Mouse (Mus musculus): ENCODE results near the gene Actl10.

The Actl10 gene

DNA sequence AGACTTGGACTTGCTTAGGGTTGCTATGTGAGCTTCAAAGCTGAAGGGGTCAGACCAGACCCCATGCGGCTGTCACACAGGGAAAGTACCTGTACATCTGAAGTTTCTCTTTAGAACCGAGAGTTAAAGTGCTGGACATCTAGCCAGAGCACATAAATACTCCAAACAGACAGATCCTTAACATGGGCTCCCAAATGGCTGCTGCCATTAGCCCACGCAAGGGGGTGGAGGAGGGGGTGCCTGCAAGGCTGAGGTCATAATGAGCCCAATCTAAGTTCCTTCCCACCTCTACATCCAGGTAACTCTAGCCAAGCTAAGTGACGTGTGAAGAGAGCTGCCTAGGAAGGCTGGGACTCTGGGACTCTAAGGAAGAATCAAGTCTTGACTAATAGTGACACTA is at the start of gene Actl10:
Actl10 (plus strand) TSS at position 301 of the 400 bp plus-strand sequence.
- DNase-seq (ENCODE audit: low spot score in 2 of 2): no peak

DNA sequence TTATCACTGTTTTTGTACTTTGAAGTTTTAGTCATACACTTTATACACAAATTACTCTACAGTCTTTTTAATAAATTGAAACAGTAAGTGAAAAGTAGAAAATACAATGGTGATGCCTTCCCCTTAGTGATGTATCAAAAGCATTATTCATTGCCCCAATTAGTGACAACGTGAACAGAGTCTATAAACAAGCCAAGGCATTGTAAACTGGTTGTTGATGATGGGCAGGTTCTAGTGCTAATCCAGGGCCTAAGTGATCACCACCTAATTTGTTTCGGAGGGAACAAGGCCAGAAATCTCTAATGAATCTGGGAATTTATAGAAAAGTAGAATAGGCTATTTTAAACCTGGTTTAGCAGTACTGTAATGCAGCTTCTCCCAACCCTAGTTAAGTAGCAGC is 44.5 kb upstream of the Actl10 start:
- no peak for DNase-seq (ENCODE audit: low spot score in 2 of 2)

DNA sequence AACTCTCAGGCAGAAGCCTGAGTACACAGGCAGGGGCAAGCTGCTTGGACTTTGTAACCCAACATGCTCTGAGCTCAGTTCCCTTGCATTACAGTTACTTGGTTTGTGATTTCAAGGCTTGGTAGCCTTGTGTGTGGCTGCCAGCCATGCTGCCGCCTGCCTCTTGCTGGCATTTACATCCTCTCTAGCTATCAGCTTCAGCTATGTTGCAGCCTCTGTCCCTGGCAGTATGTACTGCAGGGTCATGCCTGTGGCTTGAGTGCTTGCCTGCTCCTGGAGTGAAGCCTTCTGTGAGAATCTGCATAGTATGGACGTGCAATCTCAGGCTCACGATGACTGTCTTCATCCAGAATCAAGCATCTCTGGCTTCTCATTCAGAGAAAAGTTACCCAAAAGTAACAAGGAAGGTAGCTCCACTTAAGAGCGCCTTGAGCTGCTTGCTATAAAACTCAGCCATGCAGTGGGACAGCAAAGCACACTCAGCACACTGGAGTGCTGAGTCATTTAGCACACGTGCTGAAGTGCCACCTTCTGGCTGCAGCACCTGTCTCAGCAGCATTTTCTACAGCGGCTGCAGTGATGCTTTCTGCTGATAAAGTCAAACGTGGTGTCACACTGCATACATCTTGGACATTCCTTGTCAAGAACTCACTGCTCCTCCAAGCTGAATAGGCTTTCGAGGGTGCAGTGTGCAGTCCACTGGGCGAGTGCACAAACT is 43.9 kb upstream of the Actl10 start:
- no peak for DNase-seq (ENCODE audit: low spot score in 2 of 2)

DNA sequence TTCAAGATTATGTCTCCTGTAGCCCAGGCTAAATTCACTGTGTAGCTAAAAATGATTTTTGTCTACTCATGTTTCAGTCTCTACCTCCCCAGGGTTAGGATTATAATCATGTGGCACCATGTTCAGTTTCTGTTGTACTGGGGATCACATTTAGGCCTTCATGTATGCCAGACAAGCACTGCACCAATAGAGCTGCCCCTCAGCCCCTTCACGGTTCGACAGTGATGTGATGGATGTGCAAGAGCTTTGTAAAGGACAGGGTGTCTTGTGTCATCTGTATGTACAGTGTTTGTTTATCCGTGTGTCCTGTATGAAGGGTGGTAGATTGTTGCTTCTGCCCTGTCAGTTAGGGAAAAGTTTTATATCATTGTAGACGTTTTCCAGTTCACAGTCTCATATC is 43.1 kb upstream of the Actl10 start:
- no peak for DNase-seq (ENCODE audit: low spot score in 2 of 2)

DNA sequence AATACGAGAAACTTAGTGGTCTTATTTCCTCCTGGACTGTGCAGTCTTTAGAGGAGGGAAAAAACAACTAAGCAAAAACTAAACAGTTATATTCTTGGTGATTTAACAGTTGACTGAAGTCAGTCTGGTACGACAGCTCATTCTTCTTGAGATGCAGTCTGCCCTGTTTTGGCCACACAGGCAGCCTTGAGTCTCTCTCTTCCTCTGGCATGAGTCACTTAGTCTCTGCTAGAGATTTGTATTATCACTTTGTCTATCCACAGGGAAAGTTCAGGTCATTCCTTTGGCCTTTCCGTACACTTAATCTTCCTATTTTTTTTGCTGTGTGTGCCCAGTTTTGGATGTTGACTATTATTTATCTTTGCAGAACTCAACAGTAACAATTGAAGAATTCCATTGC is 41.4 kb upstream of the Actl10 start:
- DNase-seq (ENCODE audit: low spot score in 2 of 2): no peak

DNA sequence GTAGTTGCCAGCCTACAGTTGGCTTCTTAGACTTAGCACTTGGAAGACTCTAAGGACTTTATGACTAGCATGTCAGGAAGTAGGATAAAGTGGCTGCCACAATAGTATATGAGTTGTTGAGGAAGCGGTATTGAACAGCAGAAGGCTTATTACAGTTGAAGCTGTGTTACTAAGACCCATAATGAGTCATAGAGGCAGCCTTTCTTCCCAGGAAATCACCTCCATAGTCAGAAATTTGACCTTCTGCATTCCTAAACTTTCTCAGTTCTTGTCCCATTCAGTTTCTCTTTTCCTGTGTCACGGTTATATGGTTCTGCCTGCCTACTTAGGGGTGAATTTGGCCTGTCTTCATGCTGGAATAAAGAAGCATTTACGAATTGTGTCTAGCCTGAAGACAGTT is 34.6 kb upstream of the Actl10 start:
- no peak for DNase-seq (ENCODE audit: low spot score in 2 of 2)

DNA sequence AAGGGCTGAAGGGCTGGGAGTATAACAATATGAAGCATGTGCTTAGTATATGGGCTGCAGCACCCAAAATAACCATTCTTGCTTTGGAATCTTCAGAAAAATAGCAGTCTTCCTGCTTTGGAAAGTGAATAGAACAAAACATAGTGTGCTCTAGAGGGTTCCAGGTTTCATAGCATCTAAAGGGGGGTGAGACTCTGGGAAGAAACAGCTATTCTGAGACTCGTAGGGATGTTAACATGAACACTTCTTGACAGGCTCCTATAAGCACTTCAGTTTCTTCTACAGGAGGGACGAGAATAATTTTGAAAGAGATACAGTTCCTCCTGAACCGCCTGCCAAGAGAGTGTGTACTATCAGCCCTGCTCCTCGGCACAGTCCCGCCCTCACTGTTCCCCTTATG is 34.2 kb upstream of the Actl10 start:
- no peak for DNase-seq (ENCODE audit: low spot score in 2 of 2)

DNA sequence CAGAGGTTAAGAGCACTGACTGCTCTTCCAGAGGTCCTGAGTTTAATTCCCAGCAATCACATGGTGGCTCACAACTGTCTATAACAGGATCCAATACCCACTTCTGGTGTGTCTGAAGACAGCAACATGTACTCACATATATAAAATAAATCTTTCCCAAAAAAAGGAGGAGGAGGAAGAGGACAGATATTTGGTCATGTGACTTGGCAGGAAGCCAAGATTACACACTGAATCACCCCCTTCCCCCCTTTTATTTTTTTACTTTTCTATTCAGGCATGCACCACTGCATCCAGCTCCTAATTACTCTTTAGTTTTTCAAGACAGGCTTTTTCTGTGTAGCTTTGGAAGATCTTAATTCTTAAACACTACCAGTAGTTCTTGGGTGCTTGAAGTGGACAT is 30.1 kb upstream of the Actl10 start:
- no peak for DNase-seq (ENCODE audit: low spot score in 2 of 2)

DNA sequence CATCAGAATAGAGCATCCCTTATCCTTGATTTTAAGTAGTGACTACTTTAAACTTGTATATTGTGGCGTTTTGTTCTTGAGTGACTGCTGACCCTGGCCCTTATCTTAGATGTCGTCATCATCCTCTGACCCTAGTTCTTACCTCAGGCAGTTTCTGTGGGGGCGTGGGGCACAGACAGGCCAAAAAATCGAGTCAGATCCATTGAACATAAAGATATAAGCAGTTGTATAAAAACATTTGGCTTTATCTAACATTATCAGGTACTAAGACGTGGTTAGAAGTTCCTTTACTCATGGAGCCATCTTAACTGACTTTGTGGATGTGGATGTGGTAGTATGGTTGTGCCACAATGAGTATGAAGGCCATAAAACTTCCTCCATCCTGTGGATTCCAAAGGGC is 29.2 kb upstream of the Actl10 start:
- DNase-seq (ENCODE audit: low spot score in 2 of 2): no peak

DNA sequence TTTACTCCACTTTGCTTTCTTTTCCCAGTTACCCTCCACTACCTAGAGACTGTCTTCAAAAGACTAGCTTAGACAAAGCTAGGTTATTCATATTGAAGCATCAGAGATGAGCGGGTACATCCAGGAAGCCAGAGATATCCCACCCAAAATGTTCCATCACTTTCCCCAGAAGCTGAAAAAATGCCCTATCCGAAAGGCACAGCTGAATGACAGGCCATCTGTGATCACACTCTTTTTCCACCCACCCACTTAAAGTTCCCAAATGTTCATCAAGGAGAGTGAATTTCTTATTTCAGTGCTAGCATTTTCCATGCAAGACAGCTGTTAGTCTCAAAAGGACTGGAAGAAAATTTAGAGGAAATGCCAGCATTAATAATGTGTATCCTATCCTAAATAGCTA is 26.3 kb upstream of the Actl10 start:
- DNase-seq (ENCODE audit: low spot score in 2 of 2): no peak

DNA sequence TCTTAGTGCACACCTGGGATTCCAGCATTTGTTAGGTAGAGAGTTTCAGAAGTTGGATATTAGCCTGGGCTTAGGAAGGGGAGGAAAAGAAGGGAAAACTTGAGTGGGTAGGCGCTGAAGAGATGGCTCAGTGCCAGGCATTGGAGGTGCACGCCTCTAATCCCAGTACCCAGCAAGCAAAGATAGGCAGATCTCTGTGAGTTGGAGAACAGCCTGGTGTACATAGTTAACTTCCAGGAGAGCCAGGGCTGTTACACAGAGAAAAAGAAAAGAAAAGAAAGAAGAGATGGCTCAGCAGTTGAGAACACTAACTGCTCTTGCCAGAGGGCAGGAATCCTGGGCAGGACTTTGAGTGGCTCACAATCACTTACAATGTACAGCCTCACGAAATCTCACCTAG is 25.0 kb upstream of the Actl10 start:
- DNase-seq (ENCODE audit: low spot score in 2 of 2): no peak

DNA sequence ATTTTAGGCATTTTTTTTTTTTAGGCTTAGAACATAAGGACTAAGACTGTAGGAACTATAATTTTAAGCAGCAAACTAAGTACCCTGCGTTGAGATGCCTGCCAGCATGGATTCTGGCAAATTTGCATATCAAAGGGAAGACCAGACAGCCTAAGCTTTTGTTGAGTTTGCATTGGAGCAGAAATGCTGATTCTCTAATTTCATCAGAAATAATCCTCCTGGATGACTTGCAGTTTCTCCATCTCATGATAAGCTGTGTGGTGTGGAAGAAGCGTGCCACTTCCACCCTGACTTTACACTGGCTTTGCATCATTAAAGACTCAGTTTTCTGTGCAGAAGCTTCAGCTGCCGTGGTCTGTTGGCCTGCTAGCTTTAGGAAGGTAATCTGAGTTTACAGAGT is 18.7 kb upstream of the Actl10 start:
- DNase-seq (ENCODE audit: low spot score in 2 of 2): no peak

DNA sequence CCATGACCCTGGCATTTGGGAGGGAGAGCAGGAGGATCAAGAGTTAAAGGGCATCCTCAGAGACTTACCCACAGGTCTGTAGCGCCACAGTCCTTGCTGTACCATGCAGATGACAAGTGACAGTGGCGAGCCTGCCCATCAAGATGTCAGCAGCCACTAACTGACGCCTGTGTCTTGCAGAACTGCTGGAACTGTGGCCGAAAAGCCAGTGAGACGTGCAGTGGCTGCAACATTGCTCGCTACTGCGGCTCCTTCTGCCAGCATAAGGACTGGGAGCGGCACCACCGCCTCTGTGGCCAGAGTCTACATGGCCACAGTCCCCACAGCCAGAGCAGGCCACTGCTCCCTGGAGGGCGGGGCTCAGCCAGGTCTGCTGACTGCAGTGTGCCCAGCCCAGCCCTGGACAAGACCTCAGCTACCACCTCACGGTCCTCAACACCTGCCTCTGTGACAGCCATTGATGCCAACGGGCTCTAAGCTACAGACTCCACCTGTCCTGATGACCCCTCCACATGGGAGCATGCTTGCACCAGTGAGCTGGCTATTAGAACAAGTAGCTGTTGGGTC is 16.8 kb upstream of the Actl10 start:
- no peak for DNase-seq (ENCODE audit: low spot score in 2 of 2)

DNA sequence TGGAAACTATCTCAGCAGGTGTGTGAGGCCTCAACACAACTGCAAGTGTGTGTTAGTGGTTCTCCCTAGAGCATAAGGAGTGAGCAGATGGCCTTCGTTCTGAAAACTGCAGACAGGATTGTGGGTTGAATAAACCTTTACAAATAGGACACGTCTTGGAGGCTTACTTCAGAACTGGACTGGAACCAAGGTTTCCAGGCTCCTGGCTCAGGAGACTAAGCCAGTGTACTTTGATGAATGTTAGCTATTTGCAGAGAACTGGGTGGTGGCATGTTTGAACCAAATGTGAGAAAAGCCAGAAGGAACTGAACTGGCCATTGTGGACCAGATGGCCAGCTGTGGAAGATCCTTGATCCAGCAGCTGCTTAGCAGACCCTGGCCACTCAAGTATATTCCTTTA is 13.3 kb upstream of the Actl10 start:
- no peak for DNase-seq (ENCODE audit: low spot score in 2 of 2)

DNA sequence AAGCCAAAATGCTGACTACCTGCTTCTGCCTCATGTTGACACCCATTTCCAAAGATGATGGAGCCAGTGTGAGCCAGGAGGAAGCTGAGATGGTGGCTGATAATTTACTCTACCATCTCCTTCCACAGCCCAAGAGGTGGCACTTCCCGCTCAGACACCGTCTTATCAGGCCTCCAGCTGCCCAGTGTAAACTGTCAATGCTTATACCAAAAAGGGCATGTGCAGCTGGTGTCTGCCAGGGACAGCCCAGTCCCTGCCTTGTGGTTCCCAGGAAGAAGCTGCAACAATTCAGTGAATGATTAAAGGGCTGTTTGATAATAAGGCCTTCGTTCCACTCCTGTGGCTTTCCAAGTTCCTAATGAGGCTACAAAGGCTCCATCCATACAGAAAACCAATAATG is 12.9 kb upstream of the Actl10 start:
- DNase-seq (ENCODE audit: low spot score in 2 of 2): no peak

DNA sequence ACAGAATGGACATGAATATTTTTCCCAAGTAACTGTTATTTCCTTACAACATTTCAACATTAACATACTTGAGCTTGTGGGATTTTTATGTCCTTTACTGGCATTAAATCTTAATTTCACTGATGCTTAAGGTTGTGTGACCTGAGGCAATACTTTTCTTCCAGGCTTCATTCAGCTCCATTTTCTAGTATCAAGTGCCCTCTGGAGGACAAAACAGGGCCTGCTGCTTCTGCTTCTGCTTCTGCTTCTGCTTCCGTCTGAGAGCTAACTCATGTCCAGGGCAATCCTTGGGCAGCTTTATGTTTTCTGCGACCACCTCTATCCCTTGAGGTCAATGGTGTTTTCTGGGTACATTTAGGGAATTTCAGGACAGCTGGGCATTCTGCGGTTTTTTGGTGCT is 11.9 kb upstream of the Actl10 start:
- DNase-seq (ENCODE audit: low spot score in 2 of 2): no peak

DNA sequence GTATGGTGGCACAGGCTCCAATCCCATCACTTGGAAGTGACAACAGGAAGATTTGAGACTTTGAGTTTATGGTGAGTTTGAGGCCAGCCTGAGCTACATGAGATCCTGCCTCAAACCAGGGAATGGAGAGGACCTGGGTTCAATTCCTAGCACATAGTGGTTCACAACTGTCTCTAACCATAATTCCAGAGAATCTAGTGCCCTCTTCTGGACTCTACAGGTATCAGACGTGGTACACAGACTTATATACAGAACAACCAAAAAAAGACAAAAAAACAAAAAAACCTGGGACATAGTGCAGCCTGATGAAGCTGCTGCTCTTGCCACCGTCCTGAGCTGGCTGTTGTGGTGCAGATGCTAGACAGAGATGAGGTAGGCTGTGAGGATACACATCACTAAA is 9.9 kb upstream of the Actl10 start:
- no peak for DNase-seq (ENCODE audit: low spot score in 2 of 2)

DNA sequence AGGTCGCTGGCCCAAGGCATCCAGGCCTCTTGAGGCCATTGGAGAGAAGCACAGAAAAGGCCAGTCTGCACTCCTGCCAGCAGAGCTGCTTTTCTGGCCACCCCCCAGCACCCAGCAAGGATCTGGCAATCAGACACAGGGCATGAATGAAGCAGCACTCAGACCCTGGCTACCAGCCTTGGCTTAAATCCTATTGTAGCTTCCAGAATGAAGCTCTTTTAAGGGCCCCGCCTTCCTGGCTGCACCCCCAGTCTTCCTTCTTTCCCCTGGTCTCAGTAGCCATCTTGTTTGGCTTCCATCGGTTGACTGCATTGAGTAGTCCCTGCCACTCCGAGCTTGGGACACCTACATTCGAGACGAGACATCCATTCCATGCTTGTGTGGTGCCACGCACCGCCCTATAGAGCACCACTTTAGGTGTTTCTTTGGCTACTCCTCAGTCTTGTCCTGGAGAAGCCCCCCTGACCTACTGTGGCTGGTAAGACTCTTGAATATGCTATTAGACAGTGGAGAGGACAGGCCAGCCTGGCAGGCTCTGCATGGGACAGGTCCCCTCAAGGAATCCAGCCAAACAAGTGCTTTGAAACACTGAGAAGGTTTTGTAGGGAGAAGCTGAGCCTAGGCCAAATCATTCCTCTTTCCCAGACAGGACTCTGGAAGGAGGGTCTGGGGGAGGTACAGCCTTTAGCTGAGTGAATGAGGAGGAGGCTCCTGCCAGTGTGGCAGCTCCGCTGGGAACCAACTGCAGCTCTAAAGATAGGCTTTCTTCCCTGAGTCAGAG is 7.8 kb upstream of the Actl10 start:
- no peak for DNase-seq (ENCODE audit: low spot score in 2 of 2)

DNA sequence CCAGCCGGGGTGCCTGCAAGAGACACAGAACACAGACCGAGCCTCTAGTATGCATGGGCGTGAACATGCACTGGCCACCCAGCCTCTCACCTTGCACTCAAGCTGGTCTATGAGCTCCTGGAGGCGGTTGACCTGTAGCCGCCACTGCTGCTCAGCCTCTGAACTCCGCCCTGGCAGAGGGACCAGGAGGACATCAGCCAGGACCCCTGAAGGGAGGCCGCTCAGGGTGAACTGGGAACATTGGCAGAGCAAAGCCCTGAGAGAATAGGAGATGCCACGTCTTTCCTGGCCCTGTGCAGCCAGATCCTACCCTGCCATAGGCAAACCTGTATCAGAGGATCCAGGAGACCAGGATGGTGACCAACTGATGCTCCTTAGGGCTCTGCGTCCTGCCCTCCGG is 4.9 kb upstream of the Actl10 start, which contains the start of gene 1700003F12Rik:
1700003F12Rik (plus strand) TSS at position 375 of the 400 bp plus-strand sequence.
- no peak for DNase-seq (ENCODE audit: low spot score in 2 of 2)

DNA sequence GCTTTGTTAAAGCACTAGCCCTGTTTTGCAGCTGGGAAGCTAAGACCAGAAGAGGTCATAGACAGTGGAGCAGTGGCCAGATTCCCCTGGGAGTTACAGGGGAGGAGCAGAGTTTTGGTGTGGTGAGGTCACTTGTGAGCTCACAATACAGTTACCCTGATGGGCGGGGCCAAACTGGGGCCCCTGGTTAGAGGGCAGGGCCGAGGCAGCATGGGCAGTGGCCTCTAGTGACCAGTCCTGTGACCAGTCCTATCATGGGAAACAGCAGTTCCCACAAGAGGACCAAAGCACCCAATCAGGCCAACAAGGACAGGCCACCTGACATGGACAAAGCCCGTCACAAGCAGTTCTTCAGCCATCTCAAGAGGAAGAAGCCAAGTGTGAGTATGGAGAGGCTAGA is 2.9 kb upstream of the Actl10 start:
- no peak for DNase-seq (ENCODE audit: low spot score in 2 of 2)

DNA sequence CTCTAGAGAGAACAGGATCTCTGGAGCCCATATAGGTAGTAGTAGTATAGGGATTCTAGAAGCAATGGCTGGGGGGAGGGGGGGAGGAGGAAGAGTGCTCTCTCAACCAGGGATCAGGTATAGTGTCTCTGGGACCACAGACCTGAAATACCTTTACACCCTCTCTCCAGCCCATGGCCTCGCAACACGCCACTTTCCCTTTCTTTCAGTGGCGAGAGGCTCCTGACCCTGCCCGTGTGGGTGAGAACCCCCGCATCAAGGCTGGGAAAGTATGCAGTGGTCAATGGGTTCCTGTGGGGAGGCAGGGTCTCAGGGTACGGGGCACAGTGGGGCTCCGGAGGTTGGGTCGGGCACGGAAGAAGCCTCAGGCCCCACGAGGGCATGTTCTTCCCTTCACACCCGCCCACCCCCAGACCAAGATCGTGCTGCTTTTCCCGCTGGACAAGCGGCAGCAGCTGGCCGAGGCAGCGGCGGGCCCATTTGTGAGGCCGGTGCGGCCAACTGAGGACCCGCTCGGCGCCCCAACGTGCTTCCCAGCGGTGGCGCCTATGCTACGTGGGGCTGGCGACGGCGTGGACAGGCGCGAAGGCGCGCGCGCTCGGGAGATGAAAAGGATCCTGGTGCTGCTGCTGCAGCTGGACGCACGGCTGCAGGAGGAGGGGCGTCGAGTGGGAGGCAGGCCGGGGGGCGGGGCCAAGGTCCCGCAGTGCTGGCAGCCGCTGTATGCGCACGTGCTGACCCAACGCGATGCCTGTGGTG is 2.3 kb upstream of the Actl10 start:
- DNase-seq (ENCODE audit: low spot score in 2 of 2): no peak

DNA sequence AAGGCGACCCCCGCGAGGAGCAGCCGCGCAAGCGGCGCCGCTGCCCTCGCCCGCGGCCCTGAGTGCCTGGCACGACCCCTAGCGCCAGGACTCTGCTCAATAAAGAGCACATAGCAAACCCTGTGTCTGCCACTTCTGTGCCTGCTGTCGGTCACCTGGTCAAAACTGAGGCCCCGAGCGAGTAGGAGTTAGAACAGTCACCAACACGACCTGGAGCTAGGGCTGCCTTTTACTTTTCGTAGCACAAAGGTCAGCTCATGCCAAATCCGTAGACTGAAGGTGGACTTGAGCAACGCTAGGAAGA is 1.7 kb upstream of the Actl10 start:
- DNase-seq (ENCODE audit: low spot score in 2 of 2): no peak

DNA sequence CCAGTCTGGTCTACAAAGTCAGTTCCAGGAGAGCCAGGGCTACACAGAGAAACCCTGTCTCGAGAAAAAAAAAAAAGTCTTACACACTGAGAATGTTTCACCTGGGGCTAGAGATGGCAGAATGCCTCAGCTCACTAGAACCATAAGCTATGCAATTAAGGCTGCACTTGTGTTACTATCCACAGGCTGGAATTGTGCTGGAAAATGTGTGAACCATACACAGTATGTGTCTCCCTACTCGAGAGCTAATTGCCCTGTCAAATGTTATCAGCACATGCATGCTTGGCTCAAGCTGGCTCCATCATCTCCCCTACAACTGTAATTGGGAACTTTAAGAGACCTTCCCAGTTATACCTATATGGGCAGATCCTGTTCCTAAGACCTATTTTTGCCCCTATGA is 639 bp upstream of the Actl10 start:
- DNase-seq (ENCODE audit: low spot score in 2 of 2): no peak
